Mouse (Mus musculus) megakaryocyte, embryonic 14.5 days (primary cell): Measurements from ENCODE around the gene Cntnap1.

ENCODE experiments used
- FLI1 ChIP-seq: IDR thresholded peaks from 2 replicates; pipeline ENCODE4 v1.6.1; 2012; ENCODE audit warnings: low read length, inconsistent platforms, mixed read lengths
- GATA1 ChIP-seq: IDR thresholded peaks from 3 replicates; pipeline ENCODE4 v1.6.1; 2012; ENCODE audit warnings: mixed read lengths, low read length, inconsistent platforms, borderline replicate concordance

GRCm38 (mm10) chr11:101178061-101179058 lies 8.0 kb downstream of the Cntnap1 start:
- no peak for TF ChIP-seq GATA1
- no peak for TF ChIP-seq FLI1
